Mouse (Mus musculus) stomach, embryonic 15.5 days (tissue): ENCODE measurements around the gene BC049352. TPM values are rescaled to one million over a fixed set of nuclear protein-coding genes. Genes with fewer than 3 reads are reported as not detected.

Experiments used
- ATAC-seq: fragments of 200-750 bp; cut with Nextera tagmentation; 2 replicates; pipeline ENCODE4 v1.8.0; 2017; ENCODE audit warnings: low read depth, moderate number of reproducible peaks, moderate TSS enrichment; ENCODE audit not compliant: insufficient read depth, low FRiP score
- H3K27ac ChIP-seq: fragments of 300-500 bp; sonication (generic); 2 replicates; pipeline ENCODE4 v1.5.1; 2015; ENCODE audit warnings: mild to moderate bottlenecking, inconsistent platforms
- H3K27me3 ChIP-seq: fragments of 300-500 bp; sonication (generic); replicated peaks from 2 replicates; pipeline ENCODE4 v1.6.1; 2015; ENCODE audit warnings: inconsistent platforms
- H3K36me3 ChIP-seq: fragments of 300-500 bp; sonication (generic); 2 replicates; pipeline ENCODE4 v1.6.1; 2015; ENCODE audit warnings: inconsistent platforms
- H3K4me1 ChIP-seq: fragments of 300-500 bp; sonication (generic); 2 replicates; pipeline ENCODE4 v1.6.1; 2015; ENCODE audit warnings: inconsistent platforms
- H3K4me2 ChIP-seq: fragments of 300-500 bp; sonication (generic); 2 replicates; pipeline ENCODE4 v1.6.1; 2015; ENCODE audit warnings: mild to moderate bottlenecking, inconsistent platforms
- H3K4me3 ChIP-seq: fragments of 300-500 bp; sonication (generic); replicated peaks from 2 replicates; pipeline ENCODE4 v1.5.1; 2015; ENCODE audit warnings: inconsistent platforms
- H3K9ac ChIP-seq: fragments of 300-500 bp; sonication (generic); 2 replicates; pipeline ENCODE4 v1.6.1; 2015; ENCODE audit warnings: inconsistent platforms
- H3K9me3 ChIP-seq: fragments of 300-500 bp; sonication (generic); 2 replicates; pipeline ENCODE4 v1.6.1; 2016; ENCODE audit warnings: inconsistent platforms
- WGBS: fragments of 180-500 bp; shearing (Covaris S2); methylation state at CpG from one replicate; pipeline ENCODE4 v1.1.7; 2015; 5-methylcytosine and 5-hydroxymethylcytosine counted together
- polyA plus RNA-seq: library from polyadenylated mRNA; unstranded; fragments of >200 nt; fragmentation: Nextera tagmentation; extraction: Ambion mirVana; gene quantifications from 2 replicates; pipeline ENCODE4 v1.2.1, GENCODE M21; 2015

BC049352 gene
- polyA plus RNA-seq, 1 experiment from 2014 or later = 0.23 TPM

DNA sequence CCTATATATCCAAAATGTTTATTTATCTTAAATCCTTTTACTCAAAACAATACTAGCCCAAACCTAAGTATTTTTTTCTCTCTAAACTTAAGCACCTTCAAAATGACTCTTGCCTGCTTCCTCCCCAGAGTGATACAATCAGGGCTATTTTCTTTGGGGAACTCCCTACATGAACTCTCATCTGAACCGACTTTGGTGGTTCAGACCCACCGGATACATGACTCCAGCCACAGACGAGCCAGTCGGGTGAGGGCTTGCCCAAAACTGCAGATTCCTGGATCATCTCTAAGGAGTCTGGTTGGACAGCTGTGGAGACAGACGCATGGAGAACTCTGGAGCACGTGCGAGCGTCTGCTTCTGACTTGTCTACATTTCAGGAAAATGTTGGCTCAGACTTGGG lies 47.6 kb downstream of the BC049352 start:
- no peak overlapping the region for H3K9ac ChIP-seq
- H3K36me3 ChIP-seq = no peaks in the 10 kb centered on the region
- no peak overlapping the region for H3K27ac ChIP-seq
- H3K9me3 ChIP-seq = no peaks in the 10 kb centered on the region
- no peak for ATAC-seq
- no peaks in the 10 kb centered on the region for H3K4me1 ChIP-seq
- H3K27me3 ChIP-seq = no peaks in the 10 kb centered on the region
- 74% methylated on average over 8 of the region's 8 CpGs for WGBS
- no peak overlapping the region for H3K4me3 ChIP-seq
- no peak overlapping the region for H3K4me2 ChIP-seq

DNA sequence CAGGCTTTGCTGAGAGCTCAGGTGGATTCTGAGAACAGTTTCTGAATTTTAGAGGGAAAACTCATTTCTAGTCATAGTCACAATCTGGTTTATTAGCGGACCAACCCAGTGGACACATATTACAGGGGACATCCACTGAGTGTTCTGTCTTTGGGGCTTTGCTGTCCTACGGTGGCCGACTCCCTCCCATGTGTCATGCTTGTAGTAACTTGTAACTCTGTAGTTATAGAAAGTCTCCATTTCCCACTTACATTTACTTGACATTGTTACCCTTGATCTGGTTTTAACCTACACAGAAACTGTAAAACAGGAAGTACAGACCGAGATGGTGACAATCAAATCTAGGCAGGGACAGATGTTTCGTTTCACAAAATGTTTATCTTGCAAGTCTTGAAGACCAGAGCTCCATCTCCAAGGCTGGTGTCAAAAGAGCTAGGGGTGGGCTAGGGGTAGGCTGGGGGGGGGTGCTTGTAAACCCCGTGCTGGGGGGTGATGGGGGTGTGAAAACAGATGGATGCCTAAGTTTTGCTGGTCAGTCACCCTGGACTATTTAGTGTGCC lies 53.9 kb downstream of the BC049352 start:
- Histone ChIP-seq H3K4me1 (no peaks in the 10 kb centered on the region), H3K27ac (no peak overlapping the region), H3K36me3 (no peaks in the 10 kb centered on the region), H3K9ac (no peak overlapping the region), H3K9me3 (no peaks in the 10 kb centered on the region), H3K27me3 (no peaks in the 10 kb centered on the region), H3K4me3 (no peak overlapping the region), H3K4me2 (no peak overlapping the region)
- 43% methylated on average over 6 of the region's 6 CpGs for WGBS
- no peak for ATAC-seq

DNA sequence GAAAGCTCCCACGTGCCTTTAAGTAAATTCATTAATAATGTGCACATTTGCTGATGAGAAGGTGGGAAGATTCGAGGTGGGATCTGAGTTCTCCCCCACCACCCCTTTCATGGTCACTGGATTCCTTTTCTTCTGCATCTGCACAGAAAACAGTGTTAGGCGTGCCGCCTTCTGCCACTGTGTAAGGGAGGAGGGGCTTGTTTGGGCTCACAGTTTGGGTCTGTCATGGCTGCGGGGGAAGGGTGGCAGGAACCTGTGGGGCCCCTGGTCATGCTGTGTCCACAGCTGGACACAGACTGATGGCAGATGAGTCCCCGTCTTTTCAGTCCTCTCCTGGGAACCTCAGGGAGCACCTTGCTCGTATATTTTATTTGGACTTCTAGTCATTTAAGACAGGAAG lies 54.9 kb downstream of the BC049352 start:
- Histone ChIP-seq H3K4me3 (no peak overlapping the region), H3K27me3 (no peaks in the 10 kb centered on the region), H3K9me3 (no peaks in the 10 kb centered on the region), H3K4me1 (no peaks in the 10 kb centered on the region), H3K9ac (no peak overlapping the region), H3K27ac (no peak overlapping the region), H3K36me3 (no peaks in the 10 kb centered on the region), H3K4me2 (no peak overlapping the region)
- no peak for ATAC-seq
- 41% methylated on average over 7 of the region's 7 CpGs for WGBS

DNA sequence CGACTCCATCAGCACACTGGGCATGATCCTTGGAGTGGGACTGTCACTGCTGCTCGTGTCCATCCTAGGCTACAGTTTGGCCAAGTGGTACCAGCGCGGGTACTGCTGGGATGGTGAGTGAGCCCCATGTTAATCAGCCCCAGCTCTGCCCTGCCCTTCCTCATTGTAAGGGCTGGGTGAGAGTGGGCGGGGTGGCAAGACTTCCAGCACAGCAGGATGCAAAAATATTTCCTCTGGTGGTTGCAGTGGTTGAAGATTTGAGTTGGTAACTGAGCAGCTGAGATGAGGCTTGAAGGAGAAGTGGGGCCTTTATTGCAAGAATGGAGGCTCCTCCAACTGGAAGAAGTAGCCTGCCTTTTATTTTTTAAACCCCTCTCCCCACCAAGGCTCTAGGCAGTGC lies 59.6 kb downstream of the BC049352 start:
- no peak for ATAC-seq
- 71% methylated on average over 5 of the region's 5 CpGs for WGBS
- Histone ChIP-seq H3K4me1 (no peaks in the 10 kb centered on the region), H3K9me3 (no peaks in the 10 kb centered on the region), H3K9ac (no peak overlapping the region), H3K27ac (no peak overlapping the region), H3K4me2 (no peak overlapping the region), H3K36me3 (no peaks in the 10 kb centered on the region), H3K27me3 (no peaks in the 10 kb centered on the region), H3K4me3 (no peak overlapping the region)

DNA sequence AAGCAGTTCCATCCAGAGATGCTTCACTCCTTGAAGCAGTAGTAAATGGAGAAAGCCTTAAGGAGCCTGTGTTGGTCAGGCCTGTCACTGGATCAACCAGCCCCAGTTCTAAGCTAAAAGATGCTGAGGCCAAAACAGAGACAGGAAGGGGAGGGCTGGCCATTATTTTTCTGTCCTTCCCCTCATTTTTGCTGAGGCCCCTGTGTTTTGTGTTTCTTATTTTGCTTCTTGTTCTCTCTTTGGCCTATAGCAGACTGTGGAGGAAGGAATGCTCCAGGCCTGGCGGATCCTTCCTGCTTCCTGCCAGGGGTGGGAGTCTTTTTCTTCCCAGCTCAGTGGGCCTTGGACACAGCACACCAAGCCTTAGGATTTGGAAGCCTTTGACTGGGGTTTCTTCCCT lies 63.6 kb downstream of the BC049352 start:
- no peak for ATAC-seq
- WGBS = 92% methylated on average over 1 of the region's 1 CpGs
- no peaks in the 10 kb centered on the region for H3K4me1 ChIP-seq

DNA sequence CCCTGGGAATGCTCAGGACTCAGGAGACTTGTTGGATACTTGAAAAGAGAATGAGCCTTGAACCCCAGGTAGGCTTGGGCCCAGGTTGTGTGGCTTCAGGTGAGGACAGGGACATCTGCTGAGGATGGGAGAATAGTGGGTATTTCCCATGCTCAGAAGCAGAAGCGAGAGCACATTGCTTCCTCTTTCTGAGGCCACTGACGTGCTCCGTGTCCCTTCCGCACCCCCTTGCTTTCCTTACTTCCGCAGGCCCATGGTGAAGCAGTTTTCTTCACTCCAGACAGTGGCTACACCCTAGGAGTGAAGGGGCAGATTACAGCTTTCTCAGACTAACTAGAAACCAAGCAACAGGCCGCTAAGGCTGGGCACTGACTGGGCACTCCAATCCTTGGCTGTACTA lies 64.3 kb downstream of the BC049352 start:
- no peak overlapping the region for H3K4me3 ChIP-seq

More for the DNA sequence above, 63.6 kb downstream of the BC049352 start:
- Histone ChIP-seq H3K27ac (no peak overlapping the region), H3K9ac (no peak overlapping the region), H3K4me3 (no peak overlapping the region), H3K4me2 (no peak overlapping the region), H3K36me3 (no peaks in the 10 kb centered on the region), H3K9me3 (no peaks in the 10 kb centered on the region), H3K27me3 (no peaks in the 10 kb centered on the region)

DNA sequence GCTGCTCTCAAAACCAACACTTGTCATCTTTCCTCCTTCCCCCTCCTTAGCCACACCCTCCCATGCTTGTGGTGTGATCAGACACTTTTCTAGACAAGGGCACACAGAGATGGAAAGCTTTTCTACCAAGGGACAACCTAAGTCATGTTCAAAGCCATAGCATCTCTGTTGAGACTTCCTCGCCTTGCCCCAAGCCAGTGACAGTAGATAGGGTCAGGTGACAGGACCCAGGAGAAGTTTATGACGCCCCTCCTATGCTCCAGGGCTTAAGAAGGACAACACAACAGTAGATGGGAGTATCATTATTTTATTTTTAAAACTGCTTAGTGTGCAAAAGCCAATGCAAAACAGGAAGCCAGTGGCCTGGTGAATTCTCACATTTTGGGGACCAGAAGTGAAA lies 65.7 kb downstream of the BC049352 start:
- Histone ChIP-seq H3K36me3 (no peaks in the 10 kb centered on the region), H3K4me2 (no peak overlapping the region), H3K27me3 (no peaks in the 10 kb centered on the region), H3K9me3 (no peaks in the 10 kb centered on the region), H3K27ac (no peak overlapping the region), H3K4me1 (no peaks in the 10 kb centered on the region), H3K9ac (no peak overlapping the region), H3K4me3 (no peak overlapping the region)
- no peak for ATAC-seq
- 58% methylated on average over 2 of the region's 2 CpGs for WGBS

More for the DNA sequence above, 64.3 kb downstream of the BC049352 start:
- no peaks in the 10 kb centered on the region for H3K9me3 ChIP-seq
- H3K27me3 ChIP-seq = no peaks in the 10 kb centered on the region
- no peak overlapping the region for H3K27ac ChIP-seq
- H3K36me3 ChIP-seq = no peaks in the 10 kb centered on the region
- H3K9ac ChIP-seq = no peak overlapping the region
- 82% methylated on average over 6 of the region's 6 CpGs for WGBS
- no peak for ATAC-seq
- H3K4me2 ChIP-seq = no peak overlapping the region
- H3K4me1 ChIP-seq = no peaks in the 10 kb centered on the region

DNA sequence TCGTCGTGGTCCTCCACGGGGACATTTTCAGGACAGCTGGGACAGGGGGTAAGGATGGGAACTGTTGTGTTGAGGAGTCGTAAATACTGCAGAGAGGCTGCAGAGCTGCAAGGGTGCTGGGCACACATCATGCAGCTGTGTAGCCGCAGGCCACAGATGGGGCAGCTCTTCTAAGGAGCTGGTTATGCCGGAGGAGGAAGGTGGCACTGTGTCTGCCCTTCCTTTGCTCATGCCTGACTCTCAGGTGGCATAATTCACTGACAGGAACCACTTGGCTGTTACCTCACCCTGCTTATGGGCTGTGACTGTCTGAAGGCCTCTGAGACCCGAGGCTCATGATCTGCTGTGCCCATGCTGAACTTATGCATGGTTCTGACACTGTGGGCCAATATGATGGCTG lies 68.5 kb downstream of the BC049352 start:
- H3K9ac ChIP-seq = no peak overlapping the region
- no peaks in the 10 kb centered on the region for H3K4me1 ChIP-seq
- H3K27me3 ChIP-seq = no peaks in the 10 kb centered on the region
- H3K36me3 ChIP-seq = no peaks in the 10 kb centered on the region
- H3K27ac ChIP-seq = no peak overlapping the region
- no peak overlapping the region for H3K4me2 ChIP-seq
- ATAC-seq = no peak
- 83% methylated on average over 7 of the region's 7 CpGs for WGBS
- H3K9me3 ChIP-seq = no peaks in the 10 kb centered on the region
- H3K4me3 ChIP-seq = no peak overlapping the region

DNA sequence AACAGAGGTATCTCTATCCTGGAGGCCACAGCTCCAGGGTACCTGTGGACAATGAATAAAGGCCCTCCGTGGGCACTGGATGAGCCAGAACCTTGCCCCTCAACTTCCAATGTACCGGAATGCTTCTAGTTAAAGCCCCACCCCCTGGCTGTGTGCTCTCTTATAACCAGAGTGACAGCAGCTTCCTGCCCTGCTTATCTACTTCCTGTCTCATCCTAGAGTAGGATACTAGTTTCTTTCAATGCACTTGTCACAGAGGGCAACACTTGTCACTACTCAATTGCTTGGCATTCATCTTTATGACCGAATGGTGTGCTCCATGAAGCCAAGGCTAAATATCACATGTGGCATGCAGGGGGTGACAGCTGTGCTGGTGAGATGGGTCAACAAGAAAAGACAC lies 69.5 kb downstream of the BC049352 start:
- 65% methylated on average over 3 of the region's 3 CpGs for WGBS
- Histone ChIP-seq H3K9ac (no peak overlapping the region), H3K4me1 (no peaks in the 10 kb centered on the region), H3K36me3 (no peaks in the 10 kb centered on the region), H3K27me3 (no peaks in the 10 kb centered on the region), H3K4me2 (no peak overlapping the region), H3K27ac (no peak overlapping the region), H3K9me3 (no peaks in the 10 kb centered on the region), H3K4me3 (no peak overlapping the region)
- ATAC-seq = no peak

DNA sequence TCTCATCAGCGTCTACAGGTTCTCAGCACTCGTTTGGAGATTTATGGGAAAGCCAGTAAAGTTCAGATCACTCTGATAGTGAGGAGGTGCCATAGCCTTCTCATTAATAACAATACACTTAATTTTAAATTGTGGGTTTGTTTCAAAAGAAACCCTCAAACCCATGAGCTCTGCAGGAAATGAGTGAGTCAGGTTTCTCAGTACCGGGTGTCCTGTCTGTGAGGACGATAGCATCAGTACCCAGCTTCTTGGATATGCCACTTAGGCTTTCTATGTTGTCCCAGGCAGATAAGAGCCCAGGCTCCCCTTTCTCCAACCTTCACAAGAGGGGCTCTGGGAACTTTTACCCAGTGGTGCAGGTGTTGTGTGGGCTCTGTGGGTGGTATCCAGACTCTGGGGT lies 70.2 kb downstream of the BC049352 start:
- ATAC-seq = no peak
- no peak overlapping the region for H3K4me3 ChIP-seq
- no peaks in the 10 kb centered on the region for H3K27me3 ChIP-seq
- H3K4me1 ChIP-seq = no peaks in the 10 kb centered on the region
- H3K4me2 ChIP-seq = no peak overlapping the region
- no peaks in the 10 kb centered on the region for H3K9me3 ChIP-seq
- H3K27ac ChIP-seq = no peak overlapping the region
- 72% methylated on average over 4 of the region's 4 CpGs for WGBS
- H3K9ac ChIP-seq = no peak overlapping the region
- H3K36me3 ChIP-seq = no peaks in the 10 kb centered on the region

DNA sequence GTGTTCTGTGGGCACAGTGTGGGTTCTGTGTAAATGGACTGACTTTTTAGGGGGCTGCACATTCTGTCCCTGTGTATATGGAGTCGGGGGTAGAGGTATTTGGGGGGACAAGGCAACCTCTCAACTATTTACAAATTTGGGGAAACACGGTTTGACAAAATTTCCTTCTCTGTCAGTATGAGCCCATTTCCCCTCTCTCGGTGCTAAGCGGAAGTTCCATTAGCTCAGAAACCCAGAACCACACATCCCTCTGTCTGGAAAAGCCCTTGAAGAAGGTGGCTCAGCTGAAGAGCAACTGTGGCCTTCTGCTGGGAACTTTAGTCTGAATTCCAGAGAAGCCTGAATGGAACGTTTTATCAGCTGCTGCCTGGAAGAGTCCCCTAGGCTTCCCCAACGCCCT lies 70.6 kb downstream of the BC049352 start:
- Histone ChIP-seq H3K36me3 (no peaks in the 10 kb centered on the region), H3K27ac (no peak overlapping the region), H3K4me2 (no peak overlapping the region), H3K9ac (no peak overlapping the region), H3K4me1 (no peaks in the 10 kb centered on the region), H3K9me3 (no peaks in the 10 kb centered on the region), H3K4me3 (no peak overlapping the region), H3K27me3 (no peaks in the 10 kb centered on the region)
- WGBS = 69% methylated on average over 6 of the region's 6 CpGs
- ATAC-seq = no peak

DNA sequence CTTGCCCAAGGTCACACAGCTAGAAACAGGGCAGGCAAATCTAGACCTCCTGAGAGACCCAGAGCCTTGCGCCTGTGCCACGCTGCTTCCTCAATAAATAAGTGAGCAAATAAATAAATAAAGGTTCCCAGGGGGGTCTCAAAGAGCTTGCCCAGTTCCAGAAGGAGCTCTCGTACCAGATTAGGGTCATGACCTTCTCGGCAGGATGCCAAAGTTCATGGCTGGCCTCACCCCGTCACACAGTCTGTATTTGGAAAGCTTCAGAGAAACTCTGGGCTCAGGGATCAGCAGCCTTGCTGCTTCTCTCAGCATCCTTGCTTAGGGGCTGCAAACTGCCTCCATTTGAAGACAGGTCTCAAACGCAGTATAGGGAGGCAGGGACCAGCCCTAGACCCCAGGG lies 72.2 kb downstream of the BC049352 start:
- H3K4me2 ChIP-seq = no peak overlapping the region
- no peaks in the 10 kb centered on the region for H3K4me1 ChIP-seq
- no peaks in the 10 kb centered on the region for H3K27me3 ChIP-seq
- H3K9ac ChIP-seq = no peak overlapping the region
- 52% methylated on average over 6 of the region's 6 CpGs for WGBS
- no peak overlapping the region for H3K27ac ChIP-seq
- no peak for ATAC-seq
- no peaks in the 10 kb centered on the region for H3K36me3 ChIP-seq
- no peaks in the 10 kb centered on the region for H3K9me3 ChIP-seq
- H3K4me3 ChIP-seq = no peak overlapping the region

DNA sequence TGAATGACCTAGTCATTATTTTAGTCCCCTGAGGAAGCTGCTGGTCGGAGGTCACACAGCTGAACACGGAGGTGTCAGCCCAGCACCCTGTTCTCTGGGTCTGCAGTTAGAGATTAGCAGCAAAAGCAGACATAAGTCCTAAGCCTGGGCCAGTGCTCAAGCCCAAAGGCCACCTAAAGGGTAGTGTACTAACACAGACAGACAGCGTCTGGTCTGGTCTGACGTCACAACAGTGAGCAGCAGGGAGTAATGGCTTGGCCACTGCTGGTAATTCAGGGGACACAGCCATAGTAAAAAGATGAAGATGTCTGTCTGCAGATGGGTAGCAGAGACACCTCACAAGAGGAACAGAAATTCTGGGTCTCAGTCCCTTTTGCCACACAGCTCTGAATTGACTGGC lies 72.8 kb downstream of the BC049352 start:
- no peak for ATAC-seq
- Histone ChIP-seq H3K27me3 (no peaks in the 10 kb centered on the region), H3K27ac (no peak overlapping the region), H3K36me3 (no peaks in the 10 kb centered on the region), H3K9me3 (no peaks in the 10 kb centered on the region), H3K4me1 (no peaks in the 10 kb centered on the region), H3K4me2 (no peak overlapping the region), H3K4me3 (no peak overlapping the region), H3K9ac (no peak overlapping the region)
- 68% methylated on average over 4 of the region's 4 CpGs for WGBS
